Mouse (Mus musculus) NIH3T3 (cell line): ENCODE measurements at regions not wholly inside any gene's neighbourhood (a gene's known extent, or its start where the extent isn't known, plus 50 kb on each side); places are given as distances from the start of the nearest gene placed in this dataset.

ENCODE experiments used
- DNase-seq: peaks from one replicate; pipeline ENCODE4 v3.0.0-alpha.2; 2012; ENCODE audit warnings: low read depth

DNA sequence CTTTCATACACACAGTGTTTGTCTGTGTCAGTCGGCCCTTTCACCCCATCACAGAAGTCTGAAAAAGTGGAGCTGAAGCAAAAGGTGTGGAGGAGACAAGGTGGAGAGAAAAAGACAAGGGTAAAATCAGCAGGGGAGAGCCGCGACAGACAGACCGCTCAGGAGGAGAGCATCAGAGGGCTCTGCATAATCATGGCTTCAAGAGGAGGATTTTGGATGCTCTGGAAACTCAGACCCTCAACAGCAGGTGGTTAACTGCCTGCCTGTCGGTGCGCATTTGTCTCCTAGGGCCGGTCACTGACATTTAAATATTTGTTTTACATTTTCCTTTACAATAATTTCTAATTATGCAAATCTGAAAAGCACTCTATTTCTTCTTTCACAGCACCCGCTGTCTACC lies 100.6 kb upstream of the Zfp42 start:
- no peak for DNase-seq

GRCm38 (mm10) chr8:43393044-43393443 lies 86.3 kb upstream of the Zfp42 start:
- peak; percentile 8 for DNase-seq

- no peak for DNase-seq
These were observed 83.8 kb upstream of the Zfp42 start for GRCm38 (mm10) chr8:43390422-43391170.
